Mouse (Mus musculus) MEL (cell line): ENCODE results near the gene Scimp. TPM values are rescaled to one million over a fixed set of nuclear protein-coding genes. Genes with fewer than 3 reads are reported as not detected.

Source experiments
- DNase-seq: peaks from one replicate; pipeline ENCODE4 v3.0.0; 2011; ENCODE audit warnings: low read depth, low spot score
- H3K27ac ChIP-seq: 2 replicates; pipeline ENCODE4 v1.5.1; 2012; ENCODE audit warnings: low read depth, mild to moderate bottlenecking, control low read depth, low read length, moderate library complexity; ENCODE audit not compliant: control insufficient read depth
- H3K27me3 ChIP-seq, 2 experiments: fragments of 150-350 bp in 1 of 2; sonication (generic) in 1 of 2; 2 replicates each; pipeline ENCODE4 v1.6.1; 2012; ENCODE audit warnings: low read length in 2 of 2, mild to moderate bottlenecking in 2 of 2, improper control_type of control experiment in 1 of 2, moderate library complexity in 1 of 2; ENCODE audit not compliant: insufficient read depth in 2 of 2, control insufficient read depth in 1 of 2
- H3K36me3 ChIP-seq, 2 experiments: 2 replicates each; pipeline ENCODE4 v1.6.1; 2012 to 2014; ENCODE audit warnings: low read length in 2 of 2, improper control_type of control experiment in 1 of 2, inconsistent platforms in 1 of 2, mild to moderate bottlenecking in 1 of 2; ENCODE audit not compliant: insufficient read depth in 2 of 2, control insufficient read depth in 1 of 2
- H3K4me1 ChIP-seq, 2 experiments: fragments of 150-350 bp in 1 of 2; sonication (generic) in 1 of 2; 2 replicates each; pipeline ENCODE4 v1.6.1; 2012; ENCODE audit warnings: low read length in 2 of 2, improper control_type of control experiment in 1 of 2, mild to moderate bottlenecking in 1 of 2; ENCODE audit not compliant: insufficient read depth in 2 of 2, control insufficient read depth in 1 of 2
- H3K4me3 ChIP-seq, 2 experiments: fragments of 150-350 bp in 1 of 2; sonication (generic) in 1 of 2; 2 replicates each; pipeline ENCODE4 v1.5.1; 2012; ENCODE audit warnings: low read depth in 2 of 2, low read length in 2 of 2, mild to moderate bottlenecking in 2 of 2, moderate library complexity in 2 of 2, control low read depth in 1 of 2, improper control_type of control experiment in 1 of 2; ENCODE audit not compliant: control insufficient read depth in 1 of 2, insufficient read depth in 1 of 2
- H3K79me2 ChIP-seq: 2 replicates; pipeline ENCODE4 v1.6.1; 2012; ENCODE audit warnings: mild to moderate bottlenecking, low read length, moderate library complexity; ENCODE audit not compliant: control insufficient read depth, poor library complexity, insufficient read depth
- H3K9ac ChIP-seq: 2 replicates; pipeline ENCODE4 v1.6.1; 2012; ENCODE audit warnings: low read depth, mild to moderate bottlenecking, control low read depth, low read length, moderate library complexity; ENCODE audit not compliant: control insufficient read depth, poor library complexity, severe bottlenecking
- H3K9me3 ChIP-seq: fragments of 150-350 bp; sonication (generic); replicated peaks from 2 replicates; pipeline ENCODE4 v1.6.1; 2012; ENCODE audit warnings: mild to moderate bottlenecking, low read length, improper control_type of control experiment, moderate library complexity; ENCODE audit not compliant: insufficient read depth
- CHD1 ChIP-seq: IDR thresholded peaks from 2 replicates; pipeline ENCODE4 v1.6.1; 2012; ENCODE audit warnings: low read depth, mild to moderate bottlenecking, inconsistent platforms, low read length, improper control_type of control experiment
- CTCF ChIP-seq, 3 experiments: IDR thresholded peaks in 2 of 3; conservative IDR thresholded peaks in 1 of 3; 2 replicates each; pipeline ENCODE4 v1.5.1; 2011 to 2012; ENCODE audit warnings: low read length in 3 of 3, low read depth in 2 of 3, mild to moderate bottlenecking in 2 of 3, improper control_type of control experiment in 1 of 3, inconsistent platforms in 1 of 3, mixed read lengths in 1 of 3, moderate library complexity in 1 of 3; ENCODE audit not compliant: control insufficient read depth in 1 of 3, insufficient read depth in 1 of 3, poor library complexity in 1 of 3, severe bottlenecking in 1 of 3
- EP300 ChIP-seq, 2 experiments: IDR thresholded peaks; 2 replicates each; pipeline ENCODE4 v1.6.1; 2011; ENCODE audit warnings: improper control_type of control experiment in 2 of 2, low read length in 2 of 2, low read depth in 1 of 2, mild to moderate bottlenecking in 1 of 2
- ETS1 ChIP-seq: IDR thresholded peaks from 2 replicates; pipeline ENCODE4 v1.6.1; 2012; ENCODE audit warnings: low read depth, mild to moderate bottlenecking, inconsistent platforms, low read length, improper control_type of control experiment, moderate library complexity
- KAT2A ChIP-seq: conservative IDR thresholded peaks from 2 replicates; pipeline ENCODE4 v1.6.1; 2012; ENCODE audit warnings: low read depth, low read length, improper control_type of control experiment, inconsistent platforms
- MAFK ChIP-seq: IDR thresholded peaks from 2 replicates; pipeline ENCODE4 v1.6.1; 2011; ENCODE audit warnings: low read depth, mild to moderate bottlenecking, low read length, improper control_type of control experiment, borderline replicate concordance
- MAX ChIP-seq: IDR thresholded peaks from 2 replicates; pipeline ENCODE4 v1.6.1; 2011; ENCODE audit warnings: low read length, improper control_type of control experiment
- MAZ ChIP-seq: IDR thresholded peaks from 2 replicates; pipeline ENCODE4 v1.6.1; 2012; ENCODE audit warnings: low read depth, mild to moderate bottlenecking, inconsistent platforms, low read length, improper control_type of control experiment
- MYB ChIP-seq: IDR thresholded peaks from 2 replicates; pipeline ENCODE4 v1.6.1; 2011; ENCODE audit warnings: mild to moderate bottlenecking, low read depth, low read length, improper control_type of control experiment
- MYC ChIP-seq: IDR thresholded peaks from 2 replicates; pipeline ENCODE4 v1.6.1; 2011; ENCODE audit warnings: low read depth, mild to moderate bottlenecking, low read length, improper control_type of control experiment, moderate library complexity
- NELFE ChIP-seq: IDR thresholded peaks from 2 replicates; pipeline ENCODE4 v1.6.1; 2011; ENCODE audit warnings: low read depth, low read length, improper control_type of control experiment
- POLR2A ChIP-seq, 2 experiments: IDR thresholded peaks; 2 replicates each; pipeline ENCODE4 v1.6.1; 2011 to 2012; ENCODE audit warnings: low read length in 2 of 2, mild to moderate bottlenecking in 2 of 2, control low read depth in 1 of 2, improper control_type of control experiment in 1 of 2, low read depth in 1 of 2, moderate library complexity in 1 of 2; ENCODE audit not compliant: control insufficient read depth in 1 of 2, insufficient read depth in 1 of 2, poor library complexity in 1 of 2
- RAD21 ChIP-seq: IDR thresholded peaks from 2 replicates; pipeline ENCODE4 v1.6.1; 2011; ENCODE audit warnings: mild to moderate bottlenecking, low read depth, low read length, improper control_type of control experiment
- SIN3A ChIP-seq: IDR thresholded peaks from 2 replicates; pipeline ENCODE4 v1.6.1; 2012; ENCODE audit warnings: low read length, improper control_type of control experiment, inconsistent platforms
- SMC3 ChIP-seq: IDR thresholded peaks from 2 replicates; pipeline ENCODE4 v1.6.1; 2011; ENCODE audit warnings: low read depth, low read length, improper control_type of control experiment
- TCF12 ChIP-seq: IDR thresholded peaks from 2 replicates; pipeline ENCODE4 v1.6.1; 2014; ENCODE audit warnings: low read depth, mild to moderate bottlenecking, inconsistent platforms, low read length, improper control_type of control experiment, moderate library complexity
- UBTF ChIP-seq: IDR thresholded peaks from 2 replicates; pipeline ENCODE4 v1.6.1; 2012; ENCODE audit warnings: low read depth, mild to moderate bottlenecking, inconsistent platforms, low read length, improper control_type of control experiment, moderate library complexity, borderline replicate concordance; ENCODE audit not compliant: insufficient read depth
- ZC3H11A ChIP-seq: IDR thresholded peaks from 2 replicates; pipeline ENCODE4 v1.6.1; 2012; ENCODE audit warnings: low read depth, mild to moderate bottlenecking, inconsistent platforms, low read length, improper control_type of control experiment
- ZMIZ1 ChIP-seq: IDR thresholded peaks from 2 replicates; pipeline ENCODE4 v1.6.1; 2012; ENCODE audit warnings: low read depth, mild to moderate bottlenecking, inconsistent platforms, low read length, improper control_type of control experiment, moderate library complexity
- ZNF384 ChIP-seq: IDR thresholded peaks from 2 replicates; pipeline ENCODE4 v1.6.1; 2012; ENCODE audit warnings: low read depth, mild to moderate bottlenecking, inconsistent platforms, low read length, improper control_type of control experiment
- polyA plus RNA-seq, 2 experiments: library from polyadenylated mRNA; stranded (reverse) in 1 of 2; unstranded in 1 of 2; fragments of >175 nt in 1 of 2; fragments of >200 nt in 1 of 2; gene quantifications; 2 replicates each; pipeline versions ENCODE4 v1.2.1 to v1.2.4; 2012; ENCODE audit warnings: low replicate concordance in 2 of 2, low read depth in 1 of 2; ENCODE audit not compliant: insufficient read length in 2 of 2, insufficient read depth in 1 of 2, missing spikeins in 1 of 2
- total RNA-seq: library from RNA; depleted of rRNA; stranded (reverse); fragments of 300-350 nt; gene quantifications from 2 replicates; pipeline ENCODE4 v1.2.3, GENCODE M21; 2012

Gene Scimp
- total and polyA plus RNA-seq, 3 experiments = not detected

DNA sequence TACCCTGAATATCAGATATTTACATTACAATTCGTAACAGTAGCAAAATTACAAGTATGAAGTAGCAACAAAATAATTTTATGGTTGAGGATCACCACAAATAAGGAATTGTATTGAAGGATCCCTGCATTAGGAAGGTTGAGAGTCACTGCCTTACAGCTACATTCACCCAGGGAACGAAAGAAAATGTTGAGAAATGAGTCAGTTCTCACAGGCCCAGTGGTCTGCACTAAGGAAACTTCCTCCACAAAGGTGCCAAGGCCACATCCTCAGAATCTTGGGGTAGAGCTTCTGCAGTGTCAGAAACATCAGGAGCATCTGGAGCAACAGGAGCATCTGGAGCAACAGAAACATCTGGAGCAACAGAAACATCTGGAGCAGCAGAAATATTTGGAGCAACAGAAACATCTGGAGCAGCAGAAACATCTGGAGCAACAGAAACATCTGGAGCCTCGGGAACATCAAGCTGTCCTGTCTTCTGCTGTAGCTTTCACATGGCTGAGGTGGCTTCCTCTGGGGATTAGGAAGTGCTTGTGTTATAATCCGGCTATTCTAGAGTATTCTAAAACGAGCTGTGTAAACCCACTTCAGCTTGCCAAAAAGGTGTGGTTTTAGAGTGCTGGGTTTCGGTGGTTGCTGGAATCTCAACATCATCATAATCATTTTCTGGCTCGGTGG lies 21.4 kb downstream of the Scimp start:
- peaks cover 6 to 15% of the 10 kb centered on the region in 2 experiments for H3K27me3 ChIP-seq
- no peak overlapping the region for H3K4me3 ChIP-seq
- no peaks in the 10 kb centered on the region for H3K36me3 ChIP-seq
- no peaks in the 10 kb centered on the region for H3K4me1 ChIP-seq
- no peak for DNase-seq
- TF ChIP-seq ZNF384 (no peak), ZC3H11A (no peak), MAX (no peak), NELFE (no peak), CHD1 (no peak), MYB (no peak), MAFK (no peak), MAZ (no peak), MYC (no peak), KAT2A (no peak)
- TF ChIP-seq, all 39 proteins: peak for 0
- no peak overlapping the region for H3K9ac ChIP-seq
- H3K27ac ChIP-seq = no peak overlapping the region
- no peaks in the 10 kb centered on the region for H3K9me3 ChIP-seq
- H3K79me2 ChIP-seq = no peaks in the 10 kb centered on the region

GRCm38 (mm10) chr11:70790426-70790825 lies 22.0 kb downstream of the Scimp start:
- no peak overlapping the region for H3K4me3 ChIP-seq
- H3K27me3 ChIP-seq = peaks cover 6 to 15% of the 10 kb centered on the region in 2 experiments
- H3K9ac ChIP-seq = no peak overlapping the region
- no peak for DNase-seq
- H3K79me2 ChIP-seq = no peaks in the 10 kb centered on the region
- TF ChIP-seq UBTF (no peak), MAFK (no peak), MYC (no peak), MAZ (no peak)
- H3K27ac ChIP-seq = no peak overlapping the region
- no peaks in the 10 kb centered on the region for H3K9me3 ChIP-seq
- H3K4me1 ChIP-seq = no peaks in the 10 kb centered on the region
- no peaks in the 10 kb centered on the region for H3K36me3 ChIP-seq

GRCm38 (mm10) chr11:70788972-70789655 lies 23.3 kb downstream of the Scimp start:
- Histone ChIP-seq H3K9ac (no peak overlapping the region), H3K4me1 (no peaks in the 10 kb centered on the region), H3K4me3 (no peak overlapping the region), H3K36me3 (no peaks in the 10 kb centered on the region)
- TF ChIP-seq TCF12 (no peak), SMC3 (no peak), ZNF384 (no peak), ETS1 (no peak), POLR2A (IDR thresholded peaks at IDR 0.05; ENCODE audit: control insufficient read depth in 1 of 2, insufficient read depth in 1 of 2, low read depth in 1 of 2, low read length in 2 of 2, poor library complexity in 1 of 2) (no peak), MAZ (no peak), MAX (no peak), CTCF (IDR thresholded peaks at IDR 0.05 in 2 of 3, conservative IDR thresholded peaks at IDR 0.05 in 1 of 3; ENCODE audit: control insufficient read depth in 1 of 3, insufficient read depth in 1 of 3, low read depth in 2 of 3, low read length in 3 of 3, poor library complexity in 1 of 3, severe bottlenecking in 1 of 3) (no peak), ZMIZ1 (no peak), RAD21 (no peak), MAFK (no peak), UBTF (no peak), CHD1 (no peak), SIN3A (no peak), EP300 (IDR thresholded peaks at IDR 0.05; ENCODE audit: low read depth in 1 of 2, low read length in 2 of 2) (no peak)
- TF ChIP-seq, all 39 proteins: peak for 0
- Histone ChIP-seq H3K9me3 (no peaks in the 10 kb centered on the region), H3K27me3 (peaks cover 8 to 14% of the 10 kb centered on the region in 2 experiments), H3K27ac (no peak overlapping the region), H3K79me2 (no peaks in the 10 kb centered on the region)
- DNase-seq = no peak
